Mouse (Mus musculus) layer of hippocampus, adult 9-10 months (tissue): ENCODE data around the gene Fpr1.
A peak's percentile ranks its signal among the peaks of the same experiment; 100 is the strongest.
"Not testable (repeated sequence)": the region's sequence is repeated elsewhere in the genome, so short reads cannot be mapped to it uniquely, and the experiment has no call there.

ENCODE experiments used
- DNase-seq: peaks from one replicate; pipeline ENCODE4 v3.0.0; 2022; ENCODE audit warnings: low spot score

Gene Fpr1

DNA sequence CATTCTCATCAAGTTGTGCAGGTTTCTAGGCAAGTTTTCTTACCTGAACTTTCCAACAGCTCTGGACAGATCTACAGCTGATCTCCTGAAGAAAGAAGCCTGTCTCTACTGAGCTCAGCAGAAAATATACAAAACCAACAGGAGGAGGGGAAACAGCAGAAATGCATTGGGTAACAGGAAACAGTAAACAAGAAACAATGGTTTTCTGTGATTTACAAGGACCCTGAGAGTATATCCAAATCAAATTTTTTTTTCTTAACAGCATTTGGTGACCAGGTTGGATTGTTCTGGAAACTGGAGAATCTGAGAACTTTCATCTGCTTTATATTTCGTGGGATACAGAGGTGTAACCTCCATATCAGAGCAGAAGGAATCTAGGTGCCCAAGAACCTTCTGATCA, at the start of gene Fpr1:
TSS of gene Fpr1 (minus strand) at position 101 of the 400 bp plus-strand sequence.
- no peak for DNase-seq

DNA sequence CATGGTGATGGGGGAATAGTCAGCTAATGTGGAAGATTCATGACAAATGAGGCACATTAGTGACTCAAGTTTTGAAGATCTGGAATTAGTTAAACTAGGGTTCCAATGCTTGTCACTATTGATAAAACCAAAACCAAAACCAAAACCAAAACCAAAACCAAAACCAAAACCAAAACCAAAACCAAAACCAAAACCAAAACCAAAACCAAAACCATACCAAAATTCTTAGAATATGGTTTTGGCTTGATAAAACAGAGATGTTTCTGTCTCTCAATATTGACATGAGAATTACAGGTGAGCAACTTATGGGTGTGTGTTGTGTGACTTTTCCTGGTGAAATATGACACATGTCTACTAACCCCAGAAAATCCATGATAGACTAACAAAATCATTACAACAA, 34.0 kb upstream of the Fpr1 start:
- no peak for DNase-seq

DNA sequence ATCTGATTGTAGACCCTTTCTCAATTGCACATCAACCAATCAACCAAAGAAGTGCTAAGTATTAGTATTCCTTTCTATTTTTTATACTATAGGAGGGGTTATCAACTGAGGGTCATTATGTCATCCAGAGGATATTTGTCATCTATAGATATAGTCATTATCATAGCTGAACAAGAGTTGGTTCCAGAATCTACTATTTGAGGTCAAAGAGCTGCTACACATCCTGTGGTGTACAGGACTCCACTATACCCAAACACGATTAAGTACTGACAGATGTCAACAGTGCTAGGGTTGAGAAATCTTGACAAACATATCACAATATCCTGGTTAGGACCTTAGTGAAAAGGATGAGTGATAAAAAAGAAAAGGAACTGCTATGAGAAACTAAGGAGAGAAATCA, 33.6 kb upstream of the Fpr1 start:
- no peak for DNase-seq

DNA sequence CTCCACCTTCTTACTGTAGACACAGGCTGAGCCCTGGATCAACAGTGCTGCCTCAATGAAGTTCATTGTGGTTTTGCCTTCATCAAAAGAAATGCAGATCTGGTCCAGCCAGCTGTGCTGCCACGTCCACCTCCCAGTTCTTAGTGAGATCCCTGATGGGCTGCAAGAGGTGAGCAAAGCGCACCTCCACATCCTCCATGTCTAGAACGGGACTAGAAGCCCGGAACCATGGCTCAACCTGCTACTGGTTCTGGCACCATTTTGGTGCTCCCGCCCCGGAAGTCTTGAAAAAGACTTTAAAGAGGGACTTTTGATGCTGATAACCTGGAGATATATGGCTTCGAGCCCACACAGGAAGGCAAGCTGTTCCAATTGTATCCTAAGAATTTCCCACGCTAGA, 28.9 kb upstream of the Fpr1 start:
- DNase-seq, result not testable (repeated sequence)

DNA sequence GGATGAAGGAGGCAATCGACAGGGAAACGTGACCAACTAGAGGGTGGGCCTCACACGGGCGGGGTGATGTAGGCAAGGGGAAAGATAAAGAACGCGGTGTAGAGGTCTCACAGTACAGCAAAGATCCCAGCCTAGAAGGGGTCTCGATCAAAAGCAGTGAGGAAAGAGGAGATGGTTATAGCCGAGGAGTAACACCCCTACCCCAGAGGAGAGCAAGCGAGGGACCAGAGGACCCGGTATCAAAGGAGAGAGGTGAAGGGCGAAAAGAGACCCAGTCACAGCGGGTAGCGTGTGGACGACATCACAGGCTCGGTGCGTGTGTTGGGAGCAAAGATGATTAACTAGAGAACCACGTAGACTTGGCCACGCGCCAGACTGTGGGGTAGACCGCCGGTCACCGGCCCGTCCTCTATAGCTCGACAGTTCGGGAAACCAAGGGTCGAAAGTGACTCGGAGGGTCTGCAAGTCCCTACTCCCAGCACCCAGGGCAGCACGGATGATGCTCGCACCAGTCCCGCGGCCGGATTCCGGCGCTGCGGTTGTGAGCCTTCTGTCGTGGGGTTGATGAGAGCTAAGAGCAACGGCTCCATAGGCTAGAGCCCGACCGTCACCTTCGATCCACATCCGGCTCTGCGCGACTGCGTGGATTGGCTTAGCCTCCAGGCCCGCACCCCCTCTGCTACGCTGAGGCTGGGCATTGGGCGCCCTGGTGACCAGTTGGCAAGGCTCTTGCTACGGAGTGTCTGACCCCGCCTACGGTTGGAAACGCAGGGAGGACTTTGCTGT, 26.1 kb upstream of the Fpr1 start:
- peak; percentile 56 for DNase-seq

DNA sequence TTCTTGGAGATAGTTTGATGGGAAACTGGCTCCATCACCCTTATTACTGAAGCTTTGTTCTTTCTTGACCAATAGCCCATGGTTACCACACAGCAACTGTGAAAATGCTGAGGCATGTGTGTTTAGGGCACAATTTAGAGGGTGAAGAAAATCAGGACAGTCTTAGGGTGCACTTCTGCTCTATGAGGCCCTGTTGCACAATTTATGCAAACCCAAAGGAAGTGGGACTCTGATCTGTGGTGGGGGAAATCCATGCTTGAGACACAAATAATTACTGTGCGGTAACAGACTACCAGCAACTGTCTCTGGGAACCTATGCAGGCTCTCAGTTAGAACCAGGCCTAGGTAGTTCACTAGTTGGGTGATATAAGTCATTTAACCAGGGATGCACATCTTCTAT, 17.0 kb upstream of the Fpr1 start:
- no peak for DNase-seq

DNA sequence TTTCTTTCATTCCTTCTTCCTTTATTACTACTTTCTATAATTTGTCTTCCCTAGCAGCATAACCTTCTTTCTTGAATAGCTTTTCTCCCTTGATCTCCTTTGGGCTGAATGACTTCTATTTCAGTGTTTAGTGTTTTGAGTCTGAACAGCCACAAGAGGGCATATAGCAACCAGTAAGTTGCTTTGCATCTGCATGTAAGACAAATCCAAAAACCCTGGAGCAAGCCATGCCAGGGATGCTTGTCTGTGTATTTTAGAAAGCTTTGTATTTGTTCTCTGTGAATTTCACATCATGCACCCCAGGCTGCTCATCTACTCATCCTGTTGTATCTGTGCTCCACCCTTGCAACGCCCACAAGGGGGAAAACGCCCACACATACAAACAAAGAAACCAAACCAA, 15.5 kb upstream of the Fpr1 start:
- DNase-seq, result peak; percentile 7

DNA sequence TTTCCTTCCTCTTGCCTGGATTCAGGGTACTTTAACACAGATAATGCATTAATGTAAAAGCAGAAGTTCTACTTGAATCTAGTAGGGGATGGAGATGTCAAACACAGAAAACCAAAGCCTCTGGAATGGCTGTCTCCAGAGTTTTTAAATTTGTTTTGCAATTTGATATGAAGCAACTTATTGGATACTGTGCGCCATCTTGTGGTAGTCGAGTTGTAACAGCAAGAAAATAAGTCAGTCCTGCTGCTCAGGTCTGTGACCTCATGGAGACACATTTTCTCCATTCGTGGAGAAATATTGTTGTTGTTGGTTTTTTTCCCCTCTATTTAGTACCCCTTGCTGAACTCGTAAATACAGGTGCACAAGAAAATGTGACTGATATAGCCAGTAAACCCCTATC, 12.3 kb upstream of the Fpr1 start:
- DNase-seq, result peak; percentile 27

DNA sequence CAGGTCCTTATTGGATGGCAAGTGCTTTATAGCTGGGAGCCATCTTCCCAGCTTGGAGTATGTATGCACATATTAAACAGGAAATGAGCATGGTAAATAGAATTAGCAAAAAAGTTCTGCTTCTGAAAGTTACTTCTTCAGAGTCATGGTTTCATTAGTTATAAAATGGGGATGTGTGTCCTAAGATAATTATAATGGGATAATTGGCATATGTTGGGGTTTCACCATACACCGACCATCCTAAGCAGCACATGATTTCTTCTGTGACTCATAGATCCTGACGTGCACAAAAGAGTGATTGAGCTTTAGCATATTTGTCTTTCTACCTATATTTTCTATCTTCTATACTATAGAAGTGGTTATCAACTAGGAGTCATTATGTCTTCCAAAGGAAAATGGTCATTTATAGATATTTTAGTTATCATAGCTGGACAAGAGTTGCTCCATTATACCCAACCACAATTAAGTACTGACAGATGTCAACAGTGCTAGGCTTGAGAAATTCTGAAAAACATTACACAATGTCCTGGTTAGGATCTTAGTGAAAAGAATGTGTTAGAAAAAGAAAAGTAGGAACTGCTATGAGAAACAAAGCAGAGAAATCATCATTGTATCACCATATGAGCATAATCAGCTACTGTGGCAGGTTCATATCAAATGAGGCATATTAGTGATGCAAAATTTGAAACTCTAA, 6.1 kb upstream of the Fpr1 start:
- no peak for DNase-seq

DNA sequence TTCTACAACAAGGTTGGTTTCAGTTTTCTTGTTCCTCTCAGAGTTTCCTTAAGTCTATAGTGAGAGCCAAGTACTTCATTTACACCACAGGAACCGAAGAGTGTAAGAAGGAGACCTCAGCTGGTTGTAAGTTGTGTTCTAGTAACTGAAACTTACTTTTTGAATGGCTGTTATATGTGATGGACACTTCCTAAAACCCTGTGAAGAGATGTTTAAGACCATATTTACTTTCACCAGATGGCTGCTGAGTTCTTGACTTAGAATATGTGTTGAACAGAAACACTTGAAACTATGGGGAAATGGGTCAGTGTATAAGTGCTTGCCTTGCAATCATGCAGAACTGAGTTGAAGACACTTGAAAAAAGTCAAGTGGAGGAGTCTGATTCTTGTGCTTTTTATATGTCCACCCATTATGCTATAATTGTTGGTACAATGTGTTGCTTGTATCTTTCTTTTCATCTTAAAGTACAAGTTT, 4.1 kb upstream of the Fpr1 start, which contains the start of the genes Fpr2 and Fpr3:
TSS of gene Fpr2 (plus strand) at position 51 of the 475 bp plus-strand sequence.
TSS of gene Fpr3 (plus strand) at position 79 of the 475 bp plus-strand sequence.
- DNase-seq, result no peak

DNA sequence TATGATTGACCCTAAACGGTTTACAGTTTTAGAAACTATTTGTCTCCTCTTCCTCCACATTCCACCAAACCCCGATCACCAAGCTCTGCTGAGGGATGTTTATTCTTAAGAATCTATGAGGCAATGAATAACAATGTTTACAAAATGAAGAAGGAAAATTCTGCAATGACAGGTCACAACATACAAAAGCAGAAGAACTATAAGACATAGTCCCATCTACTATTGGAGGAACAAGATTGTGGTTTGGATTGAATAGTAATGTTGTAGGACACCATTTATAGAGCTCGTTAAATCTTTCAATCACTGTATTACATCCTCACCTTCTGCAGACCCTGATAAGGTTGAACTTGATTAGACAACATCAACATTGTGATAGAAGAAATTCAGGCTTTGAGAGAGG, 1.1 kb downstream of the Fpr1 start:
- no peak for DNase-seq

DNA sequence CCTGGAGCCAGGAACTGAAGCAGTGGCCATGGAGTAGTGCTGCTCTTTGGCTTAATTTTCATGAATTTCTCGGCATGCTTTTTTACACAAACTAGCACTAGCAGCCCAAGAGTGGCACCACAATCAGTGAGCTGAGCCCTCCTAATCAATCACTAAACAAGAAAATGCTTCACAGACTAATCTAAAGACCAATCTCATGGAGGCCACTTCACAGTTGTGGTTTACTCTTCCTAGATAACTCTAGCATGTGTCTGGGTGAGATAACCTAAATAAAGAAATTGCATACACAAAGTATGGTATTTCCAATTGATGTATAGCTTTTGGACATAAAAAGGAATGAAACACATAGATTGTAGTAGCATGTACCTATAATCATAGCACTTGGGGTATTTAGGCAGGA, 4.4 kb downstream of the Fpr1 start:
- DNase-seq, result no peak

DNA sequence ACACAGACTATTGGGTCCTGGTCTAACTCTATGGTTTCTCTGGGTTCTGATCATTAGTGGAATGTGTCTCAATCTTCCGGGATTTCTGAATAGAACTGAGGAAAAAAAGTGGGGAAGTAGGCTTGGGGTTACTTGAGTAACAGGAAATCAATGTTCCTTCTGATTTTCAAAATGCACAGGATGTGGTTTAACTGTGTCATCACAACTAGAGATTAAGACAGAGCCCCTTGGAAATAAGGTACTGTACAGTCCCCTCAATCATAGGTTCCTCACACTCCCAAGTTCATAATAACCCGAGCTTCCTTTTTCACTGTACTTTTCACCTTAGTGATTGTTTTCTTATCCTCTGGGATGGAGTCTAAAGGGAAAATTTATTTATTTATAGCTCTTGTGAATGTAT, 12.0 kb downstream of the Fpr1 start:
- DNase-seq, result no peak

DNA sequence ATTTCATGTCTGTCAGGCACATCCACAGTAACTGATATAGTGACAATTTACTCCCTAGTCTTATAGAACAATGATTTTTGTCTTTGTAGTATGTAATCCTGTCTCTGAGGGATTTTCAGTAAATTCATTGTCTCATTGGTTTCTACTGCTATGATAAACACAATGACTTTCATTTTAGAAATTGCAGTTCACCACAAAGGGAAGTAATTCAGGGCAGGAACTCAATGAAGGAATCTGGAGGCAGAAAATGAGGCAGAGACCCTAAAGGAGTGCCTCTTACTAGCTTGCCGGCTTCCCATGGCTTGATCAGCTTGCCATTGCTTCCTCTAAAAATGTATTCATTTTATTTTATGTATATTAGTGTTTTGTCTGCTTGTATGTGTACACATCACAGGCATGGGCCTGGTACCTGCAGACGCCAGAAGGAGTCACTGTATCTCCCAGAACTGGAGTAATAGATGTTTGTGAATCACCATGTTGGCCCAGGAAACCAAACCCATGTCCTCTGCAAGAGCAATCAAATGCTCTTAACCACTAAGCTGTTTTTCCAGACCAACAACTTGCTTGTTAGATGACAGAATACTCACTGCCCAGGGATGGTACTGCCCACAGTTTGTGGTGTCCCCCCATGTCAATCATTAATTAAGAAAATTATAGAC, 12.7 kb downstream of the Fpr1 start:
- no peak for DNase-seq

DNA sequence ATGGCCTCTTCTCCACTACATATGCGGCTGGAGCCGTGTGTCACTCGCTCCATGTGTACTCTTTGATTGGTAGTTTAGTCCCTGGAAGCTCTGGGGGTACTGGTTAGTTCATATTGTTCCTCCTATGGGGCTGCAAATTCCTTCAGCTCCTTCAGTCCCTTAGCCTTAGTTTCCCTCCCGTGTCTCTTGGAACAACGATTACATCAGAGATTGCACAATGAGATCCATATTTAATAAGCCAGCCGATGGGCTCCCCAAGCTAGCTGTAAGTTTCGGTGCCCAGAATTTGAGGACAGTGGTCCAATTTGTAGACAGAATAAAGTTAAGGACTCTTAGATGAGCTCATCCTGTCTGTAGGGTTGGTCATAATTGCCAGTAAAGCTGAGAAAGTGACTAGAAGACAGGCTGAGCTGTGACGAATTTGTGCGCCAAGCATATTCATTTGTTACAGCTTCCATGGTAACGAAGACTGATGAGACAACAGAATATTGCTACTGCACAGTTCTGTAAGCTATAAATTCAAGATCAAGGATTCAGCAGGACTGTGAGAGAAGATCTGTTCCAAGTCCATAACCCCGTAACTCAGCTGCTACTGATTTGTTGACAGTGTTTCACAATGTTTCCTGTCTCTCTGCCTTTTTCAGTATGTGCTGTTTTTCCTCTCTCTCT, 16.8 kb downstream of the Fpr1 start:
- no peak for DNase-seq

DNA sequence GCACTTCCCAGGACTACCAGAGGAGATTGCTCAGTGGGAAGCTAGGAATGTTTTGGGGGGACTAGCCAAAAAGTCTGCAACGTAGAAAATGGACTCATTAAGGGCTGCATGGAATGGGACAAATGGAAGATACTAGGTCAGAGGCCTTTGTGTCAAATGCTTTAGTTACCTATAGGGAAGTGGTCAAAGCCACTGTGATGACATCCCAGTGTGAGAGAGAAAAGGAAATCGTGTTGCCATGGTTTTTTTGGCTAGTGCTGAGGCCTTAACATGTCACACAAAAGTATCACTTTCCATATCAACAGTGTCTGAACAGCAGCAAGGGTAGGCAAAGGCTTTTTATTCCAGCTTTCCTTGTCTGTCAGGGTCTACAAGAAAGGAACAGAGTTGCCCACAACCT, 18.6 kb downstream of the Fpr1 start:
- DNase-seq, result no peak

DNA sequence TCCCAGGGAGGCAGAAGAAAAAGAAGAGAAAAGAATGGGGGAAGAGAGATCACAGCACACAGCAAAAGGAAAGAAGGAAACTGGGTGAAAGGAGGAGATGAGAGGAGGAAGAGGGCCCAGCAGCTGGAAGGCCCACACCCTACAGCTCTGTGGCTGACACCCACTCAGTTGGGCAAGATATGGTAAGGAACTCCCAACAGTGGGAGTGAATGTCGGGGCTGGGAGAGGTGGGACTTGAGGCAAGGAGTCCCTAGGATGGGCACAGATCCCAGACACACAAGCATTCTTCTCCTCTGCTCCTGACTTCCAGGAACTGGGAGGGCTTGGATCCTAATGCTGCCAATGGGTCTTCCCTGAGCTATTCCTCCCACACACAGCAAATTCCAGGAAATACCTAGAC, 21.4 kb downstream of the Fpr1 start:
- no peak for DNase-seq

DNA sequence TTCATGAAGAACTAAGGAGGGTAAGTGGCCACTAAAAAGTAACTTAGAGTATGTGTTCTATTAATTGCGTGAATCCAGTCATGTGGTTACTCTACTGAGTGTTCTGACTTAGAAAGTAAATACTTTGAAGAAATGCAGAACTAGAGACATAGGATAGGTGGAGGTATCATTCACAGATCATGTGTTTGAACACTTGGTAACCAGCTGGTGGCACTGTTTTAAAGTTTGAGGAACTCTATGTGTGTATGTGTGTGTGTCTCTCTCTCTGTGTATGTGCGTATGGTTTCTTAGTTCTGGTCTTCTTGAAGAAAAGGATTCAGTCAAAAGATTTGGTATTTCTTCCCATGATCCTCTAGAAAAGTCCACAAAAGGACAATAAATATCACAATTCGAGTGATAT, 23.6 kb downstream of the Fpr1 start:
- no peak for DNase-seq

DNA sequence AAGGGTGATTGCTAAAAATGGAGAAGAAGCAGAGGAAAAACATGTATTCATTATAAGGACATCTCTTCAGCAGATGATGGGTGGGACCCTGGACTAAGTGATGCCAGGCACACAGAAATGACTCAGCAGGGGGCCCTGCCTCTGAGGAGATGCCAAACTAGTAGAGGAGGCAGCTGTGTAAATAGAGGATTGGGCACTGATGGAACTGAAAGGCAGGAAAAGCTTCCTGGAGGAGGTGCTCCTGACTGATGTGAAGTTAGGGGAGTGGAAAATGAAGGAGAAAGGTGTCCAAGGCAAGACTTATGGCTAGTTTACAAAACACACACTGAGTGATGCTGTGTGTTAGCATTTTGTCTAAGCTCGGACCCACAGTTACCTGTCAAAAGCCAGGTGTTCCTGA, 26.3 kb downstream of the Fpr1 start:
- DNase-seq, result no peak

DNA sequence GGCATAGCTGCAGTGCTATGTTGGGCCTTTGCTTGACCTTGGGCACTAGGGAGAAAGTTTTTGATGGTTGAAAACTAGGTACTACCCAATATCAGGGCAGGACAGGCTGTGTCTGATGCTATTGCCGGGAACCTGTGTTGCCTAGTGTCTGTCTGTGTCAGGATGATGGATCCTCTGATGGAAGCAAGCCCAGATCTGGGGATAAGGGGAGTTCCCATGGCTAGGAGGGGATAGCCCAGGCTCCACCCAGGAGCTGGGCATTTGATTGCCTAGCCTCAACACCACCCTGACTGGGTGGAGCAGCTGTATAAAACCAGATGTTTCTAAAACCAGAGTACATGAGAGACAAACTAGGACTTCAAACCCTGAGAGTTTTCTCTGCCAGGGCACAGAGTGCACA, 27.1 kb downstream of the Fpr1 start:
- no peak for DNase-seq

DNA sequence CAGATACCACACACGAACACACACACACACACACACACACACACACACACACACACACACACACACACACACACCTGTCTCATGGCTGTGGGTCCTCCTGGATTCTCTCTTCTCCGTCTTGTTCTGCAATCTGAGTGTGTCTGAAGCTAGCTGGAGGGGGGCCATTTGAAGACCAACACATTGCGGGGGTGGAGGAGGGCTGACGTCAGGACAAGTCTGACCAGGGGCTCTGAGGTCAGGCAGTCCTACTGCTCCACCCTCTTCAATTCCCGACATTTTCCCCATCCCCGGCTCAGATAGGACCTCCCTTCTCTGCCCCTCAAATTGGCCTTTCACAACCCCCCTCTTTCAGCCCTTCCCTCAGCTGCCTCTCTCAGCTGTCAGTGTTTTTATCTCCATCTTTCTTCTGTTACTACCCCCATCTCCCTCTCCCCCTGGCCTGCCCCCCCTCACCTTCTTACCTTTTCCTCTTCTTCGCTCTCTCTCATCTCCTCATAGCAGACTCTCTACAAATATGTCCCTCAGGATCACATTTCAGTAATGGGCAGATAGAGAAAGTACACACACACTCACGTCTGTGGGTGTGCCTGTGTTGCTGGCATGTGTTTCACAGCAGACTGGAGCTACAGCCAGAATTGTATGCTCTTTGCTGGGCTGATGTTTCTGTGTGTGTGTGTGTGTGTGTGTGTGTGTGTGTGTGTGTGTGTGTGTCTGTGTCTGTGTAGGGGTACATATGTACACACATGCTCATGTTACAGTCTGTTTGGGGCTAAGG, 28.5 kb downstream of the Fpr1 start, which contains the start of gene Has1:
TSS of gene Has1 (minus strand) at position 142 of the 775 bp plus-strand sequence.
- DNase-seq, result no peak
